Mouse (Mus musculus): Measurements from ENCODE around the gene Gm49368.
"Not testable (repeated sequence)": the region's sequence is repeated elsewhere in the genome, so short reads cannot be mapped to it uniquely, and the experiment has no call there.

Gene Gm49368

DNA sequence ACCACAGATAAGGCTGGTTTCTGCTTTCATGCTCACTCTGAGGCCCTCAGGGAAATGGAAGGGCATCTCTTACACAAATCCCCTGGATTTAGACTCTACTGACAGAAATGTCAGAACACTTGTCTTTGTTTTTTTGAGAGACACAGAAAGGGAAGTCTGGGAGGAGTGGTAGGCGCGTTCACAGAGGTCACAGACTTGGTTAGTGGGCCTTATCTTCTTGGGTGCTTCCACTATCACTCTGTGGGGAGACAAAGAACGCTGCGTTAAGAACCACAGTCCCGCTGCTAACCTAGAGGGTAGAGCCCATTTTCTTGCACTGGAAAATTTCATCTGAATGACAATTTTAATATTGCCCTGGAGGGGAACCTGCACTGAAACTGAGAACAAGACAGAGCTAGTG is 69.7 kb downstream of the Gm49368 start:
- no peak for DNase-seq

DNA sequence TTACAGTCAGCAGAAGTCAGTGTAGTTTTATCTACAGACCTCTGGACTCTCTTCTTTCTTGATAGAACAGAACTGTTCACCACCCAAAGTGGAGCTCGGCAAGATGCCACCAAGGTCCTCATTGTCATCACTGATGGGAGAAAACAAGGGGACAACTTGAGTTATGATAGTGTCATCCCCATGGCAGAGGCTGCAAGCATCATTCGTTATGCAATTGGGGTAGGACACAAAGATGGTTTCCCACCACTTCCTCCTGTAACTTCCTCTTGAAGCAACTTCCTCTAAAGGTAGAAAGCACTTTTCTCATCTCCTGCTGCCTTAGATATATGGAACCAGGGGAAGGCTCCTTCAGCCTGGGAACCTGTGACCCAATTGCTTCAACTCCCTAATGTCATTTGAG is 71.1 kb downstream of the Gm49368 start:
- no peak for DNase-seq

DNA sequence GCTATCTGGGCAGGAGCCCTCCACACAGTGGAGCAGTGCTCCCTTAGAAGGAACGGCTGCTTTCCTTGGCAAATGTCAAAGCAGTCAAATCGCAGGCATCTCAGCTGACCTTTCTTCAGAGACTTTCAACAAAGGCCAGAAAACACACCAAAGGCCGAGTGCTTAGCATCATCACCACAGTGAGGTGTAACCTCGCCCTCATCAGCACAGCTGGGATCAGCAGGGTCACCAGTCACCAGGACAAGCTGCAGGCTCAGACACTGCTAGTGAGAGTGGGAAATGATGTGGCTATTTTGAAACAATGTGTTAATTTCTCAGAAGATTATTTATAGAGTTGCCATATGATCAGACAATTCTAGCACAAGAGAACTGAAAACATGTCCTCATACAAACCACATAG is 74.4 kb downstream of the Gm49368 start:
- no peak for DNase-seq

DNA sequence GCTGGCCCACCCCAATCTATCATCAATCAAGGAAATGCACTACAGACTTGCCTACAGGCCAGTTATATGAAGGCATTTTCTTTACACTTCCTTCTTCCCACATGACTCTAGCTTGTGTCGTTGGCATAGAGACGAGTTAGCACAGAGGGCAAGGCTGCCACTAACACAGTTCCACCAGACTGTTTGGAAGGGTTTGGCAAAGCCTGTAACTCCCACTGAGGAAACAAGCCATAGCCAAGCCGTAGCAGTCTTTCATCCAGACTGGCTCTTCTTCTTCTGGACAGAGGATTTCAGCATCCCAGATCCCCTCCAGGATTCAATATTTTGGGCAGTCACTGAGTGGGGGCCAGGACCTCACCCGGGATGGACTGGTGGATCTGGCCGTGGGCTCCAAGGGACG is 77.1 kb downstream of the Gm49368 start:
- DNase-seq, result no peak

DNA sequence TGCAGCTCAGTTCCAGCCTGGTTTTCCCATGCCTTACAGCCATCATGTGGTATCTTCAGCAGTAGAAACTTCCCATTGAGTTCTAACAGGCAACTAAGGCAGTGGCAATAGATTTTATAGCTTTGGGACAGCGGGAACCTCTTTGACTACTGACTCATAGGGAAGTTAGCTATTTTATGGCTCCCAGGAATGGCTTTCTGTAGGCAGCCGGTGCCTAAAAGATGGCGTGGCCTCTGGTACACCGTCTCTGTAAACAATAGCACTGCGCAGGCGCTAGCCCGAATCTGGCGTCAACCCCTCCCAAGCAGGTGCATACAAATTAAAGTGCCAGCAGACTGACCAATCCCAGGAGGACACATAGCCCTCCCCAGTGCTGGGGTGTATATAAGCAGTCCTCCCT is 88.5 kb downstream of the Gm49368 start:
- DNase-seq, result no peak

DNA sequence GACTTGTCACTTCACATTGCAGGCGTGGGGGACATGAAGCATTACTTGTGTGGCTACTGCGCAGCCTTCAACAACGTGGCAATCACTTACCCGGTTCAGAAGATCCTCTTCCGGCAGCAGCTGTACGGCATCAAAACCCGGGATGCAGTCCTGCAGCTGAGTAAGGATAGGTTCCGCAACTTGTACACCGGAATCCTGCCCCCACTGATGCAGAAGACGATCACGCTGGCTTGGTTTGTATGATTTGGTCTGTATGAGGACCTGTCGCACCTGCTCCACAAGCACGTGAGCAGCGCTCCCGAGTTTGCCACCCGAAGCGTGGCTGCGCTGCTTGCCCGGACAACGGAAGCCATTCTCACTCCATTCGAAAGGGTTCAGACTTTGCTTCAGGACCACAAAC is 91.6 kb downstream of the Gm49368 start, which contains the start of gene Itgad:
Gene Itgad (plus strand): TSS at position 301 of the 400 bp plus-strand sequence.
- DNase-seq, result no peak

DNA sequence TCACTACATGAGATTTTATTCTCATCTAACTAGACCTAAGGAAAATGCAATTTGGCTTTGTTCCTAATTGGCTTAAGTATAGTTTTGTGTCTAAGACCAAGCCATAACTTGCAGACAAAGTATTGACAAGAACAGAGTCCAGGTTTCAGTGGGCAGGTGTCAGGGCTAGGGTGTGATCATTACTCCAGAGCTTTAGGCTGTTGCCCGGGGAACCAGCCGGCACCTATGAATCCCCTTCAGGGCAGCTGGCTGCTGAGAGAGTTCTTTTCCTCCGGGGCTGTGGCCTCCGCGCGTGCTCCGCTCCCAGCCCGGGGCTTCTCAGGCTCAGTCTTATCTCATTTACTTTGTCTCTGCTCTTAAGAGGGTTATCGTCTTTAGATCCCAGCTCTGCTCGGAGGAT is 92.4 kb downstream of the Gm49368 start:
- DNase-seq, result no peak

DNA sequence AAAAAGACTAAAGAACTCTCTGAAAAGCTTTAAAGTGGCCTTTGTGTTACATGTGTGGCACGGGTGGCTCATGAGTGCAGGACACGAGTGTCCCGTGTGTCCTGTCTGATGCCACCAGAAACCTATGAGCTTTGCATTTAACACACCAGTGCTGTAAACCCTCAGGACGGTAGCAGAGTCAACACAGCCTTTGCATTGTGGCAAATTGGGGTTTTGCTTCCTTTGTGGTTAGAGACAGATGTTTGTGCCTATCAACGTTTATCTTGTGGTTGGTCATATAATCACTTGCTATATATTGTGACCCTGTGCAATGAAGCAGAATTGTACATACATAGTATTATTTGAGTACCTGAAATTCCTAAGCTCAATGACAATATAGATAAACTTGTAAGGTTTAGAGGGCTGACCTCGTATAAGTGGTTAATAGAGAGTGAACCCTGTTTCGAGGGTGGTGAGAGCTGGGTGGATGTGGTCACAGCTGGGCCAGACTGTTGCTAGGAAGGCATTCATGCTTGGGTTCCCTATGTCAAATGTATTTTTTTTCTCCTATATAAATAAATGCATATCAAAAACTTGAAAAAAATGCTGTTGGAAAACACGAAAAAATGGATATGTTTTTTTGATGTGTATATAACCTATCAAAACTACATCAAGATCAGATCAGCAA is 96.3 kb downstream of the Gm49368 start:
- DNase-seq, result not testable (repeated sequence)

DNA sequence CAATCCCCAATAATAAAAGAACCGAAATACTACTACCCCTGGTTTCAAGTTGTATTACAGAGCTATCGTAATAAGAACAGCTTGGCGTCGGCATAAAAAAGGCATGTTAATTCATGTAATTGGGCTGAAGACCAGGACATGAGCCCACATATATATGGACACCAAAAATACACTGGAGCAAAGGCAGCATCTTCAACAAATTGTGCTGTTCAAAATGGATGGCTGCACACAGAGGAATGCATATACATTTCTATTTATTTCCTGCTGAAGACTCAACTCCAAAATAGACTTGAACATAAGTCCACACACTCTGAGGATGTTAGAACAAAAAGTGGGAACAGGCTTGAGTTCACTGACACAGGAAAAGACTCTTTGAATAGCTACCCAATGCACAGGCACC is 101.5 kb downstream of the Gm49368 start:
- DNase-seq, result no peak

DNA sequence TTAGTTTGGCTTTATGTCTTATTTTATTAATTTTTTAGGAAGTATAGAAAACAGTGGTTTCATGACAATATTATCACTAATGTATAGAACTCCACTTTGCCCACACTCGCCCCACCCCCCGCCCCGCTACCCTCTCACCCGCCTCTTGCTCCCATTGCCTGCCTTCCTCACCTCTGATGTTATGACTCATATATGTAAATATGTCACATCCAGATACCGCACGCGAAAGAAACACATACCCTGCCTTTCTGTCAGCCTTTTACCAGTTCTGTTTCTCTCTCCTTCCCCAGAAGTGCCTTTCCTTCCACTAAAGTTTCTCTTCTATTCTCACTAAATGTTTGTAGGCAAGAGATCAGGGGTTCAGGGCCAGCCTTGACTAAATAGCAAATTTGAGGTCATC is 103.9 kb downstream of the Gm49368 start:
- DNase-seq, result no peak

DNA sequence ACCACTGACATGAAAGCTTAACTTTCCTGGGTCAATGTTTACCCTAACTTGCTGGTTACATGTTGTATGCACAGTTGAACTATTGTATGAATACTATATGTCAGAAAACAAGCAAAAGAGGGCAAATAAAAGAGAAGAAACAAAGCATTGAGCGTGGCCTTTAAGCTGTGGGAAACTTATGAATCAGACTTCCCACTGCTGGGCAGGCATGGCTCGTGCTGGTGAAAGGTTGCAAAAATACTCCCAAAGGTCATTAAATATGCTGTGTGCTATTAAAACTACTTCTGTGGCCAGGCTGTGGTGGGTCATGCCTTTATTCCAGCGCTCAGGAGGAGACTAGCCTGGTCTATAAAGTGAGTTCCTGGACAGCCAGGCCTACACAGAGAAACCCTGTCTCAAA is 107.5 kb downstream of the Gm49368 start:
- no peak for DNase-seq
